Mouse (Mus musculus): ENCODE data around the gene Esp24. TPM values are rescaled to one million over a fixed set of nuclear protein-coding genes. Genes with fewer than 3 reads are reported as not detected.

Esp24 gene
- not detected for total RNA-seq (2023)

DNA sequence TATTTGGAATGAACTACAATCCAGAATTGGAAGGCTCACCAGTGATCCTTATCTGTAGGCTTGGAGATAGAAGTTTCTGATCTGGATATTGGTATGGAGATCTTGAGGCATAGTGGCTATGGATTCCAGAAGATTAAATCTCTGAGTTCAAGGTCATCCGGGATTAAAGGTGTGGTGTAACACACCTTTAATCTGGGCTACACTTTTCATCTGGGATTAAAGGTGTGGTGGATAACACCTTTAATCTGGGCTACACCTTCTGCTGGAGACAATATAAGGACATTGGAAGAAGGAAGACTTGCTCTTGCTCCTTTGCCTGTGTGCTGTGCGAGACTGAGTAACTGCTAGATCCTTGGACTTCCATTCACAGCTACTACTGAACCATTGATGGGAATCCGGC lies at the start of gene Esp24:
TSS of gene Esp24 (plus strand) at position 301 of the 400 bp plus-strand sequence.

DNA sequence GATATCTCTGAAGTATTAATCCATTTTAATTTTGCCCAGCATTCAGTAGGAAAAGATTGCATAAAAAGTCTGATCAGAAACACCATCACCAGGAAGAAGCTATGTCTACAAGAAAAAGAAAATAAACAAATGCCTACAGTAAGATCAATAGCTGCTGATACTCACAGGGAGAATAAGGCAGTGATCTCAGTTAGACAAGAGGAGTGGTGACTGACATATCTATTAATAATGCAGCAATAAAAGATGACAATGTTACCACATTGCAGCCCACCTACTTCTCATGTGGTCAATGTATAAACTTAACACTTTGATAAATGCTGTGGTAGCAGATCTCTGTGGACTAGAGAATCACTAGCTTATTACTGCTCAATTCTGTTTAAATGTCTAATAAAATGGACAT lies 6.7 kb downstream of the Esp24 start, which contains the start of gene Gm21903:
TSS of gene Gm21903 (minus strand) at position 101 of the 400 bp plus-strand sequence.

DNA sequence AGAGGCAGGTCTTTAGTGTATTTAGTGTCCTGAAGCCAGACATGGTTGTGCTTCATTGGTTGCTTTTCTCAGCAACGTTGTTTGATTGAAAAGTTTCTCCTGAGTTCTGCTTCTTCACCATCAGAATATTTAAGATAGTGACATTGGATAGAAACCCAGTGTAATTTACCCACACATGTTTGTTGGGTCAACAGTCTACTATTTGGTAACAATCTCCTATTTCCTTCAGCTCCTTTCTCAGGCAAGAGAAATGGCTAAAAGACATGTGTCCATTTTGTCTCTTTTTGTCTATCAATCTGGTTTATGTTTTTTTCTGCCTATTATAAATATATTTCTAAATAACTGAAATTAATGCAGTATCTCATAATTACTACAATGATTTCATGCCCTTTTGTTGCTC lies 40.4 kb downstream of the Esp24 start, which contains the start of gene Esp23:
TSS of gene Esp23 (minus strand) at position 101 of the 400 bp plus-strand sequence.

Other genes with a start within 250 kb of the Esp24 start
- gene Gm21903, start 6.6 kb downstream of the Esp24 start, total RNA-seq (2023), result not detected
- gene Esp23, start 40.3 kb downstream of the Esp24 start, total RNA-seq (2023), result not detected
- not detected for gene Esp22, start 58.6 kb downstream of the Esp24 start, total RNA-seq (2023)

Data from T-cell, adult 66 days (primary cell).